Mouse (Mus musculus) embryonic facial prominence, embryonic 15.5 days (tissue): ENCODE data around the gene Rbl1. TPM values are rescaled to one million over a fixed set of nuclear protein-coding genes. Genes with fewer than 3 reads are reported as not detected.
"Not testable (repeated sequence)": the region's sequence is repeated elsewhere in the genome, so short reads cannot be mapped to it uniquely, and the experiment has no call there.

Source experiments
- ATAC-seq: fragments of 200-750 bp; cut with Nextera tagmentation; 2 replicates; pipeline ENCODE4 v1.8.0; 2017; ENCODE audit warnings: low read depth, moderate TSS enrichment; ENCODE audit not compliant: insufficient number of reproducible peaks, low FRiP score, low TSS enrichment
- H3K27ac ChIP-seq: fragments of 300-500 bp; sonication (generic); replicated peaks from 2 replicates; pipeline ENCODE4 v1.5.1; 2015; ENCODE audit warnings: mild to moderate bottlenecking, inconsistent platforms
- H3K27me3 ChIP-seq: fragments of 300-500 bp; sonication (generic); 2 replicates; pipeline ENCODE4 v1.6.1; 2015; ENCODE audit warnings: inconsistent platforms
- H3K36me3 ChIP-seq: fragments of 300-500 bp; sonication (generic); 2 replicates; pipeline ENCODE4 v1.6.1; 2015; ENCODE audit warnings: mild to moderate bottlenecking, inconsistent platforms
- H3K4me1 ChIP-seq: fragments of 300-500 bp; sonication (generic); 2 replicates; pipeline ENCODE4 v1.6.1; 2015; ENCODE audit warnings: inconsistent platforms
- H3K4me2 ChIP-seq: fragments of 300-500 bp; sonication (generic); replicated peaks from 2 replicates; pipeline ENCODE4 v1.6.1; 2015; ENCODE audit warnings: mild to moderate bottlenecking, inconsistent platforms
- H3K4me3 ChIP-seq: fragments of 300-500 bp; sonication (generic); replicated peaks from 2 replicates; pipeline ENCODE4 v1.5.1; 2015; ENCODE audit warnings: mild to moderate bottlenecking, inconsistent platforms
- H3K9ac ChIP-seq: fragments of 300-500 bp; sonication (generic); 2 replicates; pipeline ENCODE4 v1.6.1; 2015; ENCODE audit warnings: inconsistent platforms
- H3K9me3 ChIP-seq: fragments of 300-500 bp; sonication (generic); replicated peaks from 2 replicates; pipeline ENCODE4 v1.6.1; 2016; ENCODE audit warnings: inconsistent platforms
- WGBS: fragments of 180-500 bp; shearing (Covaris S2); methylation state at CpG from one replicate; pipeline ENCODE4 v1.1.7; 2015; 5-methylcytosine and 5-hydroxymethylcytosine counted together
- polyA plus RNA-seq: library from polyadenylated mRNA; unstranded; fragments of >200 nt; fragmentation: Nextera tagmentation; extraction: Ambion mirVana; gene quantifications from 2 replicates; pipeline ENCODE4 v1.2.1, GENCODE M21; 2015

Gene Rbl1
- polyA plus RNA-seq, 1 experiment from 2014 or later, result 19.6 TPM

- Histone ChIP-seq H3K9me3 (no peaks in the 10 kb centered on the region), H3K4me1 (peaks cover 5% of the 10 kb centered on the region; the same call in 1 of the 2 replicates), H3K4me2 (no peak overlapping the region), H3K9ac (no peak overlapping the region), H3K27ac (no peak overlapping the region), H3K27me3 (no peaks in the 10 kb centered on the region), H3K36me3 (peaks cover 26% of the 10 kb centered on the region), H3K4me3 (no peak overlapping the region)
- 70% methylated on average over 6 of the region's 6 CpGs for WGBS
- ATAC-seq, result no peak
Measured at GRCm38 (mm10) chr2:157201081-157201830, 3.1 kb downstream of the Rbl1 start.

GRCm38 (mm10) chr2:157198405-157198804 lies 5.9 kb downstream of the Rbl1 start:
- H3K4me1 ChIP-seq, H3K4me2 ChIP-seq, H3K27me3 ChIP-seq, H3K9ac ChIP-seq, H3K9me3 ChIP-seq, ATAC-seq, H3K4me3 ChIP-seq, H3K27ac ChIP-seq: not testable (repeated sequence)
- peaks cover 49% of the 10 kb centered on the region for H3K36me3 ChIP-seq
- WGBS, result 94% methylated on average over 11 of the region's 11 CpGs

GRCm38 (mm10) chr2:157190651-157191050 lies 13.7 kb downstream of the Rbl1 start:
- Histone ChIP-seq H3K27ac (no peak overlapping the region), H3K27me3 (no peaks in the 10 kb centered on the region), H3K4me1 (no peaks in the 10 kb centered on the region), H3K9me3 (no peaks in the 10 kb centered on the region), H3K4me2 (no peak overlapping the region), H3K9ac (no peak overlapping the region), H3K36me3 (peaks cover 84% of the 10 kb centered on the region), H3K4me3 (no peak overlapping the region)
- ATAC-seq, result no peak
- WGBS, result 92% methylated on average over 4 of the region's 4 CpGs

- H3K9ac ChIP-seq, result no peak overlapping the region
- ATAC-seq, result no peak
- no peak overlapping the region for H3K4me2 ChIP-seq
- H3K27me3 ChIP-seq, result no peaks in the 10 kb centered on the region
- no peak overlapping the region for H3K4me3 ChIP-seq
- H3K9me3 ChIP-seq, result no peaks in the 10 kb centered on the region
- 82% methylated on average over 4 of the region's 4 CpGs for WGBS
- peaks cover 63% of the 10 kb centered on the region for H3K36me3 ChIP-seq
- H3K27ac ChIP-seq, result no peak overlapping the region
- no peaks in the 10 kb centered on the region for H3K4me1 ChIP-seq
Measured at GRCm38 (mm10) chr2:157187223-157187622, 17.1 kb downstream of the Rbl1 start.

GRCm38 (mm10) chr2:157186504-157186903 lies 17.8 kb downstream of the Rbl1 start:
- Histone ChIP-seq H3K4me2 (no peak overlapping the region), H3K27me3 (no peaks in the 10 kb centered on the region), H3K27ac (no peak overlapping the region), H3K4me1 (no peaks in the 10 kb centered on the region), H3K9ac (no peak overlapping the region), H3K9me3 (no peaks in the 10 kb centered on the region), H3K4me3 (no peak overlapping the region), H3K36me3 (peaks cover 57% of the 10 kb centered on the region)
- WGBS, result 50% methylated on average over 5 of the region's 5 CpGs
- ATAC-seq, result no peak

- Histone ChIP-seq H3K4me1 (no peaks in the 10 kb centered on the region), H3K27ac (no peak overlapping the region), H3K36me3 (peaks cover 51% of the 10 kb centered on the region), H3K4me3 (no peak overlapping the region), H3K9ac (no peak overlapping the region), H3K9me3 (no peaks in the 10 kb centered on the region), H3K27me3 (no peaks in the 10 kb centered on the region), H3K4me2 (no peak overlapping the region)
- no peak for ATAC-seq
- 88% methylated on average over 13 of the region's 13 CpGs for WGBS
Measured at GRCm38 (mm10) chr2:157185022-157185660, 19.2 kb downstream of the Rbl1 start.

- Histone ChIP-seq H3K36me3 (peaks cover 47% of the 10 kb centered on the region), H3K9ac (no peak overlapping the region), H3K4me2 (no peak overlapping the region), H3K27me3 (no peaks in the 10 kb centered on the region), H3K4me3 (no peak overlapping the region), H3K4me1 (no peaks in the 10 kb centered on the region), H3K27ac (no peak overlapping the region), H3K9me3 (no peaks in the 10 kb centered on the region)
- ATAC-seq, result no peak
- 57% methylated on average over 6 of the region's 6 CpGs for WGBS
Measured at GRCm38 (mm10) chr2:157178167-157178566, 26.2 kb downstream of the Rbl1 start.

- no peak overlapping the region for H3K4me3 ChIP-seq
- H3K27ac ChIP-seq, result no peak overlapping the region
- ATAC-seq, result no peak
- peaks cover 37% of the 10 kb centered on the region for H3K36me3 ChIP-seq
- H3K4me2 ChIP-seq, result no peak overlapping the region
- WGBS, result 80% methylated on average over 3 of the region's 3 CpGs
- no peaks in the 10 kb centered on the region for H3K9me3 ChIP-seq
- H3K9ac ChIP-seq, result no peak overlapping the region
- H3K27me3 ChIP-seq, result no peaks in the 10 kb centered on the region
- H3K4me1 ChIP-seq, result no peaks in the 10 kb centered on the region
Measured at GRCm38 (mm10) chr2:157176248-157176647, 28.1 kb downstream of the Rbl1 start.

- ATAC-seq, result no peak
Measured at GRCm38 (mm10) chr2:157174416-157174815, 29.9 kb downstream of the Rbl1 start.

GRCm38 (mm10) chr2:157173555-157173954 lies 30.8 kb downstream of the Rbl1 start:
- ATAC-seq, result no peak
- peaks cover 43% of the 10 kb centered on the region for H3K36me3 ChIP-seq

More at GRCm38 (mm10) chr2:157174416-157174815, 29.9 kb downstream of the Rbl1 start:
- H3K4me3 ChIP-seq, result no peak overlapping the region
- H3K36me3 ChIP-seq, result peaks cover 38% of the 10 kb centered on the region
- H3K4me1 ChIP-seq, result no peaks in the 10 kb centered on the region
- H3K4me2 ChIP-seq, result no peak overlapping the region
- no peak overlapping the region for H3K27ac ChIP-seq
- no peak overlapping the region for H3K9ac ChIP-seq
- H3K9me3 ChIP-seq, result no peaks in the 10 kb centered on the region
- WGBS, result 71% methylated on average over 5 of the region's 5 CpGs
- no peaks in the 10 kb centered on the region for H3K27me3 ChIP-seq

GRCm38 (mm10) chr2:157172984-157173383 lies 31.4 kb downstream of the Rbl1 start:
- Histone ChIP-seq H3K27ac (no peak overlapping the region), H3K4me3 (no peak overlapping the region), H3K4me2 (no peak overlapping the region), H3K27me3 (no peaks in the 10 kb centered on the region), H3K36me3 (peaks cover 46% of the 10 kb centered on the region), H3K9me3 (no peaks in the 10 kb centered on the region), H3K4me1 (no peaks in the 10 kb centered on the region), H3K9ac (no peak overlapping the region)
- no peak for ATAC-seq
- 90% methylated on average over 6 of the region's 6 CpGs for WGBS

More at GRCm38 (mm10) chr2:157173555-157173954, 30.8 kb downstream of the Rbl1 start:
- H3K4me3 ChIP-seq, result no peak overlapping the region
- WGBS, result 94% methylated on average over 6 of the region's 6 CpGs
- no peak overlapping the region for H3K9ac ChIP-seq
- no peaks in the 10 kb centered on the region for H3K9me3 ChIP-seq
- H3K4me1 ChIP-seq, result no peaks in the 10 kb centered on the region
- no peak overlapping the region for H3K4me2 ChIP-seq
- no peak overlapping the region for H3K27ac ChIP-seq
- no peaks in the 10 kb centered on the region for H3K27me3 ChIP-seq
